Mouse (Mus musculus): ENCODE results near the gene Dph1.

DNA sequence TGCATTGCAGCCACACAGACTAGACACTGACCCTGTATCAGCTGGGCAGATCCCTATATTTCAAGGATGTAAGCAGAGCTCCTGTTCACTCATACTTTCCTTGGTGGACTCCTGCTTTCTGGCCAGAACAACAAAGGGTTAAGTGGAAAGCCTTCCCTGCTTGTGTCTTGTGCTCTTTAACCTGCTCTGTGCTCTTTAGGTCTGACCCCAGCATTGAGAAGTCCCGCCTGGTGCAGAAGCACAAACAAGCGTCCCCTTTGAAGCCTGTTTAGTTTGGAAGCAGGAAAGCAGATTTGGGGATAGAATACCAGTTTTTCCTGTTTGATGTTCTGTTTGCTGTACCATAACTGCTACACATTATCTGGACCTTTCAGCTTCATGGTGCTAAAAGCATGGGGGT, 33.1 kb downstream of the Dph1 start:
- TF ChIP-seq EP300 (IDR thresholded peaks at IDR 0.05; ENCODE audit: low read depth) (no peak), CTCF (IDR thresholded peaks at IDR 0.05; ENCODE audit: low read depth) (no peak)
